ENCODE assay signal across 12 mouse cellular contexts in the genomic region with DNA sequence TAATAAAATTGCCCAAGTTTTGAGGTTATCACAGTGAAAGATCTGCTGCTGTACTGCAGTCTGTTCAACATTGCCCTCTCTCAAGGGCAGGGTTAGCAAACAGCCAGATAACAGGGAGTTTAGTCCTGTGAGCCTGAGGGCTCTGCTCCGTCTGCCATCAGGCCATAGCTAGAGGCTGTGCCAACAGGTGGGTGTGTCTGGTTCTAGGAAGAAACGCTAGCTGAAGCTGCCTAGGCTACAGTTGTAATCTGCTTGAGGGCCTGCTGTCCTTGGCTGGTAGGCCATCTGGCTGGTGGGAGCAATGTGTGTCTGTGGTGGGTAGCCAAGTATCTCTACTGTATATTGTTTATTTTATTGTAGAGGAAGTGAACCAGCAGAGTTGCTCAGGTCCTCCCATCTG. TPM values are rescaled to one million over a fixed set of nuclear protein-coding genes. Genes with fewer than 3 reads are reported as not detected.
DNase-seq lines count a peak whose midpoint lies in the region; ATAC-seq and TF ChIP-seq lines count a peak whose summit lies in the region.
"Had no signal": no experiment of that assay in that cellular context is flagged by ENCODE, and none has a peak within 500 bp of the region (broad histone marks: within the 10 kb centered on the region; RNA-seq: fewer than 3 reads in every experiment).

No protein-coding gene starts in this region.

- DNase-seq in adrenal gland, adult (ENCODE audit: inconsistent age in 2 of 2, low spot score in 1 of 2) = peak; percentile 23 to 57
- DNase-seq in adrenal gland, adult 2 months = no peak
- DNase-seq in hindbrain, postnatal 0 days (ENCODE audit: low spot score) = peak; percentile 60
- no peak for DNase-seq in hindbrain, embryonic 10.5 days (ENCODE audit: low spot score)
- DNase-seq in right cerebral cortex, postnatal 25 days = no peak
- DNase-seq: kidney, adult 18-20 months; lung, adult 2 months had no signal

- H3K27ac ChIP-seq in hindbrain, postnatal 0 days = no peak overlapping the region
- no peak overlapping the region for H3K27ac ChIP-seq in hindbrain, embryonic 10.5 days
- no peak overlapping the region; the same call in 1 of the 2 replicates for H3K27ac ChIP-seq in intestine, postnatal 0 days (ENCODE audit: low read depth, low read length)

- H3K9ac ChIP-seq in hindbrain, postnatal 0 days (replicated peaks; ENCODE audit: low read length) = no peak overlapping the region
- no peak overlapping the region for H3K9ac ChIP-seq in intestine, postnatal 0 days (ENCODE audit: low read depth, low read length)

- WGBS in hindbrain, postnatal 0 days = 35% methylated on average over 2 of the region's 2 CpGs
- WGBS in hindbrain, embryonic 10.5 days = 69% methylated on average over 2 of the region's 2 CpGs
- WGBS in intestine, postnatal 0 days = 13% methylated on average over 2 of the region's 2 CpGs

- H3K9me3 ChIP-seq in hindbrain, postnatal 0 days (ENCODE audit: low read length) = no peaks in the 10 kb centered on the region
- H3K9me3 ChIP-seq in hindbrain, embryonic 10.5 days = no peaks in the 10 kb centered on the region
- no peaks in the 10 kb centered on the region for H3K9me3 ChIP-seq in intestine, postnatal 0 days (ENCODE audit: control insufficient read depth)
- H3K9me3 ChIP-seq: megakaryocyte, embryonic 14.5 days had no signal

- no peaks in the 10 kb centered on the region for H3K27me3 ChIP-seq in hindbrain, postnatal 0 days (ENCODE audit: insufficient read depth, low read length)
- H3K27me3 ChIP-seq in hindbrain, embryonic 10.5 days (ENCODE audit: insufficient read depth, poor library complexity, severe bottlenecking) = peaks cover 33% of the 10 kb centered on the region
- no peaks in the 10 kb centered on the region for H3K27me3 ChIP-seq in intestine, postnatal 0 days (replicated peaks; ENCODE audit: control insufficient read depth, insufficient read depth, low read length)

- no peak overlapping the region for H3K4me2 ChIP-seq in hindbrain, postnatal 0 days (ENCODE audit: low read depth, low read length)
- H3K4me2 ChIP-seq in intestine, postnatal 0 days (replicated peaks; ENCODE audit: low read depth) = no peak overlapping the region

- no peaks in the 10 kb centered on the region for H3K36me3 ChIP-seq in hindbrain, postnatal 0 days (ENCODE audit: insufficient read depth, low read length)
- H3K36me3 ChIP-seq in hindbrain, embryonic 10.5 days = no peaks in the 10 kb centered on the region
- H3K36me3 ChIP-seq in intestine, postnatal 0 days (ENCODE audit: control insufficient read depth, insufficient read depth) = no peaks in the 10 kb centered on the region

- TF ChIP-seq CTCF in hindbrain, postnatal 0 days (IDR thresholded peaks at IDR 0.05; ENCODE audit: low read depth) = no peak
- TF ChIP-seq CTCF in intestine, postnatal 0 days (IDR thresholded peaks at IDR 0.05; ENCODE audit: low read depth) = no peak

- peak; percentile 75 for ATAC-seq in hindbrain, postnatal 0 days
- ATAC-seq in intestine, postnatal 0 days = peak; percentile 55
- ATAC-seq in megakaryocyte-erythroid progenitor cell, adult 5-6 weeks (replicated peaks; ENCODE audit: low FRiP score, low TSS enrichment, poor library complexity, severe bottlenecking) = peak; percentile 98
- ATAC-seq in CD4-positive, CD25-positive, alpha-beta regulatory T cell, adult 4 months = no peak
- ATAC-seq: activated CD4-positive, CD25-positive, alpha-beta regulatory T cell, adult 4 months had no signal

- no peaks in the 10 kb centered on the region for H3K4me1 ChIP-seq in hindbrain, postnatal 0 days (ENCODE audit: insufficient read depth, low read length)
- H3K4me1 ChIP-seq in hindbrain, embryonic 10.5 days (replicated peaks) = peaks cover 21% of the 10 kb centered on the region
- H3K4me1 ChIP-seq in intestine, postnatal 0 days (replicated peaks; ENCODE audit: control insufficient read depth, insufficient read depth, low read length) = peaks cover 7% of the 10 kb centered on the region; the same call in 1 of the 2 replicates

- no peak overlapping the region for H3K4me3 ChIP-seq in hindbrain, postnatal 0 days (ENCODE audit: low read length)
- no peak overlapping the region for H3K4me3 ChIP-seq in hindbrain, embryonic 10.5 days
- H3K4me3 ChIP-seq in intestine, postnatal 0 days (ENCODE audit: low read depth, low read length) = no peak overlapping the region
- H3K4me3 ChIP-seq: megakaryocyte, embryonic 14.5 days had no signal

RNA-seq across cellular contexts. Expression of gene Gm3448, which starts 36.2 kb away (rescaled TPM):
- 1 to 10 TPM; 4.6 to 4.7 TPM for total RNA-seq in adrenal gland, adult 2 months (2021)
- polyA plus RNA-seq in adrenal gland, adult 2 months (2012; rRNA removed) = 0.51 and 1.9 TPM in 2 replicates
- 0.99 and 1.7 TPM in 2 replicates for total RNA-seq in hindbrain, postnatal 0 days (2014; rRNA removed)
- polyA plus RNA-seq in hindbrain, postnatal 0 days (2015; fragmentation: Nextera tagmentation; extraction: Ambion mirVana) = 1.4 and 2.3 TPM in 2 replicates
- 4.1 and 4.4 TPM in 2 replicates for polyA plus RNA-seq in hindbrain, embryonic 10.5 days (2016; fragmentation: Nextera tagmentation; extraction: Ambion mirVana)
- 2.7 and 4.4 TPM in 2 replicates for polyA plus RNA-seq in intestine, postnatal 0 days (2015; fragmentation: Nextera tagmentation; extraction: Ambion mirVana)
- total RNA-seq in megakaryocyte-erythroid progenitor cell, adult 5-6 weeks (2014; fragmentation: Nextera tagmentation) = 4.2 and 7.4 TPM in 2 replicates
- 10.1 and 11.8 TPM in 2 replicates for total RNA-seq in megakaryocyte-erythroid progenitor cell, adult 5-6 weeks (2017)
- 1 to 10 TPM; 1.1 to 2.0 TPM for polyA plus RNA-seq in CD4-positive, CD25-positive, alpha-beta regulatory T cell, adult 4 months (2017; shearing (Covaris generic))

RNA-seq across cellular contexts. Expression of gene Tcte3, which starts 36.2 kb away (rescaled TPM):
- total RNA-seq in adrenal gland, adult 2 months (2021) = 1 to 10 TPM; 2.0 to 2.1 TPM
- not detected in 2 replicates for polyA plus RNA-seq in adrenal gland, adult 2 months (2012; rRNA removed)
- total RNA-seq in hindbrain, postnatal 0 days (2014; rRNA removed) = not detected in 2 replicates
- polyA plus RNA-seq in hindbrain, postnatal 0 days (2015; fragmentation: Nextera tagmentation; extraction: Ambion mirVana) = 1.0 and 2.3 TPM in 2 replicates
- 0.72 TPM in 1 of 2 replicates, not detected in the other for polyA plus RNA-seq in hindbrain, embryonic 10.5 days (2016; fragmentation: Nextera tagmentation; extraction: Ambion mirVana)
- 3.2 and 3.4 TPM in 2 replicates for polyA plus RNA-seq in intestine, postnatal 0 days (2015; fragmentation: Nextera tagmentation; extraction: Ambion mirVana)
- total RNA-seq in megakaryocyte-erythroid progenitor cell, adult 5-6 weeks (2014; fragmentation: Nextera tagmentation) = 6.5 and 7.7 TPM in 2 replicates
- 3.3 TPM in 1 of 2 replicates, not detected in the other for total RNA-seq in megakaryocyte-erythroid progenitor cell, adult 5-6 weeks (2017)
- polyA plus RNA-seq in CD4-positive, CD25-positive, alpha-beta regulatory T cell, adult 4 months (2017; shearing (Covaris generic)) = 1 to 10 TPM; 3.0 to 3.9 TPM

RNA-seq across cellular contexts. Expression of gene Ermard, which starts 36.5 kb away (rescaled TPM):
- total RNA-seq in adrenal gland, adult 2 months (2021) = 10 to 100 TPM; 39.3 to 47.8 TPM
- polyA plus RNA-seq in adrenal gland, adult 2 months (2012; rRNA removed) = 23.2 and 23.9 TPM in 2 replicates
- 37.8 and 44.2 TPM in 2 replicates for total RNA-seq in hindbrain, postnatal 0 days (2014; rRNA removed)
- polyA plus RNA-seq in hindbrain, postnatal 0 days (2015; fragmentation: Nextera tagmentation; extraction: Ambion mirVana) = 54.0 and 59.2 TPM in 2 replicates
- polyA plus RNA-seq in hindbrain, embryonic 10.5 days (2016; fragmentation: Nextera tagmentation; extraction: Ambion mirVana) = 89.6 and 92.5 TPM in 2 replicates
- polyA plus RNA-seq in intestine, postnatal 0 days (2015; fragmentation: Nextera tagmentation; extraction: Ambion mirVana) = 27.4 and 30.9 TPM in 2 replicates
- 96.5 and 117 TPM in 2 replicates for total RNA-seq in megakaryocyte-erythroid progenitor cell, adult 5-6 weeks (2014; fragmentation: Nextera tagmentation)
- total RNA-seq in megakaryocyte-erythroid progenitor cell, adult 5-6 weeks (2017) = 26.7 and 35.7 TPM in 2 replicates
- polyA plus RNA-seq in CD4-positive, CD25-positive, alpha-beta regulatory T cell, adult 4 months (2017; shearing (Covaris generic)) = 100 to 1,000 TPM; 128 to 152 TPM

Comparison
In these comparisons a context has a peak if more than half of its experiments do, and no peak if none do; other contexts are left out.
1. DNase-seq: peak in adrenal gland, adult (2 of 2) and hindbrain, postnatal 0 days (single experiment); none in adrenal gland, adult 2 months (single experiment), hindbrain, embryonic 10.5 days (single experiment) and right cerebral cortex, postnatal 25 days (single experiment).